Mouse (Mus musculus): ENCODE measurements at regions not wholly inside any gene's neighbourhood (a gene's known extent, or its start where the extent isn't known, plus 50 kb on each side); places are given as distances from the start of the nearest gene placed in this dataset.

GRCm38 (mm10) chr12:25319846-25320245 is 222.9 kb upstream of the Id2 start:
- WGBS, result 60% methylated on average over 2 of the region's 2 CpGs

GRCm38 (mm10) chr12:25318072-25318671 is 221.2 kb upstream of the Id2 start:
- H3K9me3 ChIP-seq (ENCODE audit: control insufficient read depth, low read length), result no peaks in the 10 kb centered on the region
- no peak overlapping the region for H3K9ac ChIP-seq (ENCODE audit: low read depth, low read length)
- H3K27ac ChIP-seq (ENCODE audit: low read depth, low read length), result no peak overlapping the region
- H3K4me3 ChIP-seq (ENCODE audit: low read depth, low read length), result no peak overlapping the region
- ATAC-seq (replicated peaks; ENCODE audit: low FRiP score), result no peak
- H3K4me1 ChIP-seq (replicated peaks; ENCODE audit: control insufficient read depth, insufficient read depth, low read length), result no peaks in the 10 kb centered on the region; the same call in 1 of the 2 replicates
- DNase-seq (ENCODE audit: low spot score), result no peak
- 80% methylated on average over 4 of the region's 4 CpGs for WGBS
- H3K36me3 ChIP-seq (ENCODE audit: control insufficient read depth, insufficient read depth, low read length), result no peaks in the 10 kb centered on the region
- H3K27me3 ChIP-seq (replicated peaks; ENCODE audit: control insufficient read depth, insufficient read depth, low read length), result no peaks in the 10 kb centered on the region
- H3K4me2 ChIP-seq, result no peak overlapping the region

More at GRCm38 (mm10) chr12:25319846-25320245, 222.9 kb upstream of the Id2 start:
- Histone ChIP-seq H3K27ac (ENCODE audit: low read depth, low read length) (no peak overlapping the region), H3K4me2 (no peak overlapping the region), H3K36me3 (ENCODE audit: control insufficient read depth, insufficient read depth, low read length) (no peaks in the 10 kb centered on the region), H3K27me3 (replicated peaks; ENCODE audit: control insufficient read depth, insufficient read depth, low read length) (no peaks in the 10 kb centered on the region), H3K4me3 (ENCODE audit: low read depth, low read length) (no peak overlapping the region), H3K9me3 (ENCODE audit: control insufficient read depth, low read length) (no peaks in the 10 kb centered on the region), H3K9ac (ENCODE audit: low read depth, low read length) (no peak overlapping the region), H3K4me1 (replicated peaks; ENCODE audit: control insufficient read depth, insufficient read depth, low read length) (no peaks in the 10 kb centered on the region; the same call in 1 of the 2 replicates)
- DNase-seq (ENCODE audit: low spot score), result no peak
- ATAC-seq (replicated peaks; ENCODE audit: low FRiP score), result no peak

- Histone ChIP-seq H3K4me2 (no peak overlapping the region), H3K4me1 (replicated peaks; ENCODE audit: control insufficient read depth, insufficient read depth, low read length) (no peaks in the 10 kb centered on the region; the same call in 1 of the 2 replicates), H3K9me3 (ENCODE audit: control insufficient read depth, low read length) (no peaks in the 10 kb centered on the region), H3K9ac (ENCODE audit: low read depth, low read length) (no peak overlapping the region), H3K27me3 (replicated peaks; ENCODE audit: control insufficient read depth, insufficient read depth, low read length) (no peaks in the 10 kb centered on the region), H3K27ac (ENCODE audit: low read depth, low read length) (no peak overlapping the region), H3K36me3 (ENCODE audit: control insufficient read depth, insufficient read depth, low read length) (no peaks in the 10 kb centered on the region), H3K4me3 (ENCODE audit: low read depth, low read length) (no peak overlapping the region)
- DNase-seq (ENCODE audit: low spot score), result no peak
- no peak for ATAC-seq (replicated peaks; ENCODE audit: low FRiP score)
- 55% methylated on average over 1 of the region's 1 CpGs for WGBS
Observed at GRCm38 (mm10) chr12:25315969-25316368, 219.0 kb upstream of the Id2 start.

- H3K9me3 ChIP-seq (ENCODE audit: control insufficient read depth, low read length), result no peaks in the 10 kb centered on the region
- no peaks in the 10 kb centered on the region for H3K27me3 ChIP-seq (replicated peaks; ENCODE audit: control insufficient read depth, insufficient read depth, low read length)
- no peak overlapping the region for H3K27ac ChIP-seq (ENCODE audit: low read depth, low read length)
- H3K4me3 ChIP-seq (ENCODE audit: low read depth, low read length), result no peak overlapping the region
- H3K36me3 ChIP-seq (ENCODE audit: control insufficient read depth, insufficient read depth, low read length), result no peaks in the 10 kb centered on the region
- DNase-seq (ENCODE audit: low spot score) (no peak), ATAC-seq (replicated peaks; ENCODE audit: low FRiP score) (no peak)
- H3K4me1 ChIP-seq (replicated peaks; ENCODE audit: control insufficient read depth, insufficient read depth, low read length), result no peaks in the 10 kb centered on the region; the same call in 1 of the 2 replicates
- H3K4me2 ChIP-seq, result no peak overlapping the region
- no peak overlapping the region for H3K9ac ChIP-seq (ENCODE audit: low read depth, low read length)
Observed at GRCm38 (mm10) chr12:25313212-25313611, 216.3 kb upstream of the Id2 start.

DNA sequence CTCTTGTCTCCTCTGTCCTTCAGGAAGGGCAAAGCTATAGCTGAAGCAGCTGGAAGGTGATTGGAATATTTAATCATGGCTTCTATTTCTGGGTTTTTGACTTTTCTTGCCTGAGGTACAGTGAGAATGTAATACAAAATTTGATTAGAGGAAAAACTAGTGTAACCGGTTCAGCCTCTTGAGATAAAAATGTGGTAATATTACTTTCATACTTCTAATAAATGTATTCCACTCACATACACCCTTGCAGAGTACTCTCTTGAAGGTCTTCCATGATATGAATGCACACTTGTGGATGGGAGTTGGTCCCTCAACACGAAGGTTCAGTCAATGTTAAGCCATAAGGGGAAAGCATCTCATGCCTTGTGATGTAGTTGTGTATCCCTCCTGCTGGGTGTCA is 215.4 kb upstream of the Id2 start:
- Histone ChIP-seq H3K36me3 (ENCODE audit: control insufficient read depth, insufficient read depth, low read length) (no peaks in the 10 kb centered on the region), H3K9ac (ENCODE audit: low read depth, low read length) (no peak overlapping the region), H3K27ac (ENCODE audit: low read depth, low read length) (no peak overlapping the region), H3K4me3 (ENCODE audit: low read depth, low read length) (no peak overlapping the region), H3K27me3 (replicated peaks; ENCODE audit: control insufficient read depth, insufficient read depth, low read length) (no peaks in the 10 kb centered on the region), H3K4me2 (no peak overlapping the region), H3K9me3 (ENCODE audit: control insufficient read depth, low read length) (no peaks in the 10 kb centered on the region), H3K4me1 (replicated peaks; ENCODE audit: control insufficient read depth, insufficient read depth, low read length) (no peaks in the 10 kb centered on the region; the same call in 1 of the 2 replicates)
- ATAC-seq (replicated peaks; ENCODE audit: low FRiP score), result no peak
- 82% methylated on average over 2 of the region's 2 CpGs for WGBS
- no peak for DNase-seq (ENCODE audit: low spot score)

DNA sequence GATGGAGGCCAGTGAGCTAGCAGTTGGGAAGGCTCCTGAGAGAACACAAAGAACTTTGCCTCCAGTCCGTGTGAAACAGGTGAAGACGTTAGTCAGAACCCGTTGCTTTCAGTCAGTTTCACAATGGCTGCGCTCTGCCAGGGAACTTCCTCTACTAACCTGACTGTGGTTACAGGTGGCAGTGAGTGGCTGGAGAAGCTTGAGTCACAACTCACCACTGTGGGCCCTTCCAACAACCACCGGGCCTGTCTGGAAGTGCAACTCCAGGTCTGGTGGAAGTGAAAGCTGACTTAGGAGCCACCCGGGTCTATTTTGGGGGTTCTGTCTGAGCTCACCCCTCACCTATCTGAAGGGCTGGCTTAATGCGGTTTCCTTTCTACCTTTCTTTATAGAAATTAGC is 214.8 kb upstream of the Id2 start:
- no peak for DNase-seq (ENCODE audit: low spot score)
- H3K27me3 ChIP-seq (replicated peaks; ENCODE audit: control insufficient read depth, insufficient read depth, low read length), result no peaks in the 10 kb centered on the region
- H3K9ac ChIP-seq (ENCODE audit: low read depth, low read length), result no peak overlapping the region
- H3K9me3 ChIP-seq (ENCODE audit: control insufficient read depth, low read length), result no peaks in the 10 kb centered on the region
- no peak overlapping the region for H3K27ac ChIP-seq (ENCODE audit: low read depth, low read length)
- ATAC-seq (replicated peaks; ENCODE audit: low FRiP score), result no peak
- no peak overlapping the region for H3K4me2 ChIP-seq
- WGBS, result 76% methylated on average over 7 of the region's 7 CpGs
- H3K36me3 ChIP-seq (ENCODE audit: control insufficient read depth, insufficient read depth, low read length), result no peaks in the 10 kb centered on the region
- H3K4me1 ChIP-seq (replicated peaks; ENCODE audit: control insufficient read depth, insufficient read depth, low read length), result no peaks in the 10 kb centered on the region; the same call in 1 of the 2 replicates
- H3K4me3 ChIP-seq (ENCODE audit: low read depth, low read length), result no peak overlapping the region

- Histone ChIP-seq H3K9me3 (ENCODE audit: control insufficient read depth, low read length) (no peaks in the 10 kb centered on the region), H3K9ac (ENCODE audit: low read depth, low read length) (no peak overlapping the region), H3K4me3 (ENCODE audit: low read depth, low read length) (no peak overlapping the region), H3K4me2 (no peak overlapping the region), H3K27me3 (replicated peaks; ENCODE audit: control insufficient read depth, insufficient read depth, low read length) (no peaks in the 10 kb centered on the region), H3K36me3 (ENCODE audit: control insufficient read depth, insufficient read depth, low read length) (no peaks in the 10 kb centered on the region), H3K27ac (ENCODE audit: low read depth, low read length) (no peak overlapping the region), H3K4me1 (replicated peaks; ENCODE audit: control insufficient read depth, insufficient read depth, low read length) (no peaks in the 10 kb centered on the region)
- DNase-seq (ENCODE audit: low spot score), result no peak
- ATAC-seq (replicated peaks; ENCODE audit: low FRiP score), result no peak
- WGBS, result 49% methylated on average over 6 of the region's 6 CpGs
Observed at GRCm38 (mm10) chr12:25310293-25310946, 213.5 kb upstream of the Id2 start.

- ATAC-seq (replicated peaks; ENCODE audit: low FRiP score) (no peak), DNase-seq (ENCODE audit: low spot score) (no peak)
- H3K4me1 ChIP-seq (replicated peaks; ENCODE audit: control insufficient read depth, insufficient read depth, low read length), result no peaks in the 10 kb centered on the region
- no peak overlapping the region for H3K4me3 ChIP-seq (ENCODE audit: low read depth, low read length)
- no peaks in the 10 kb centered on the region for H3K36me3 ChIP-seq (ENCODE audit: control insufficient read depth, insufficient read depth, low read length)
- H3K4me2 ChIP-seq, result no peak overlapping the region
- no peaks in the 10 kb centered on the region for H3K9me3 ChIP-seq (ENCODE audit: control insufficient read depth, low read length)
- no peaks in the 10 kb centered on the region for H3K27me3 ChIP-seq (replicated peaks; ENCODE audit: control insufficient read depth, insufficient read depth, low read length)
- H3K27ac ChIP-seq (ENCODE audit: low read depth, low read length), result no peak overlapping the region
- 93% methylated on average over 6 of the region's 6 CpGs for WGBS
- H3K9ac ChIP-seq (ENCODE audit: low read depth, low read length), result no peak overlapping the region
Observed at GRCm38 (mm10) chr12:25309234-25309633, 212.3 kb upstream of the Id2 start.
